Mouse (Mus musculus): ENCODE results near the gene Rccd1.

DNA sequence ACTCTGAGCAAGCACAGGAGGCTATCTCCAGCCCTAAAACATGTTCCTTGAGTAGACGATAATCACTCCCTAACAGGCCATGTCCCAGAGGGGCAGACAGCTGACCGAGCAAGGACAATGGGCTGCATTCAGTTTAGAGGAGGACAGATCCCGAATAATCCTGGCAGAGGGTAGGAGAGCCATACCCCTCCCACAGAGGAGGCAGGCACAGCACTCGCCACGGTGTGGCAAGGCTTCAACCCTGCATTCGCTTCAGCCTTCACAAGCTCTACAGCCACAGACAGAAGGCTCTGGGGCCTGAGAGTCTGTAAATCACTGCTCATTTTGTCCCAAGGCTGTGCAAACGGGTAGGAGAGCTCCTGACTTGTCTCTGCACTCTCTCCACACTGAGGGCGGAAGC lies 32.9 kb upstream of the Rccd1 start:
- TF ChIP-seq CTCF (IDR thresholded peaks at IDR 0.05; ENCODE audit: low read depth): no peak
- no peak for TF ChIP-seq EP300 (optimal IDR thresholded peaks at IDR 0.05)
